Mouse (Mus musculus) neural tube, embryonic 12.5 days (tissue): ENCODE results near the gene Pafah1b3. TPM values are rescaled to one million over a fixed set of nuclear protein-coding genes. Genes with fewer than 3 reads are reported as not detected.
A peak's percentile ranks its signal among the peaks of the same experiment; 100 is the strongest.

ENCODE experiments used
- ATAC-seq: fragments of 200-750 bp; cut with Nextera tagmentation; 2 replicates; pipeline ENCODE4 v1.8.0; 2017; ENCODE audit warnings: low read depth, mild to moderate bottlenecking, moderate TSS enrichment, moderate library complexity; ENCODE audit not compliant: low FRiP score
- H3K27ac ChIP-seq: fragments of 300-500 bp; sonication (generic); 2 replicates; pipeline ENCODE4 v1.5.1; 2016
- H3K27me3 ChIP-seq: fragments of 300-500 bp; sonication (generic); replicated peaks from 2 replicates; pipeline ENCODE4 v1.6.1; 2016; ENCODE audit warnings: mild to moderate bottlenecking
- H3K36me3 ChIP-seq: fragments of 300-500 bp; sonication (generic); 2 replicates; pipeline ENCODE4 v1.6.1; 2016; ENCODE audit warnings: mild to moderate bottlenecking
- H3K4me1 ChIP-seq: fragments of 300-500 bp; sonication (generic); 2 replicates; pipeline ENCODE4 v1.6.1; 2016
- H3K4me2 ChIP-seq: fragments of 300-500 bp; sonication (generic); replicated peaks from 2 replicates; pipeline ENCODE4 v1.6.1; 2016; ENCODE audit warnings: mild to moderate bottlenecking
- H3K4me3 ChIP-seq: fragments of 300-500 bp; sonication (generic); 2 replicates; pipeline ENCODE4 v1.5.1; 2016
- H3K9ac ChIP-seq: fragments of 300-500 bp; sonication (generic); 2 replicates; pipeline ENCODE4 v1.6.1; 2016; ENCODE audit warnings: mild to moderate bottlenecking
- H3K9me3 ChIP-seq: fragments of 300-500 bp; sonication (generic); 2 replicates; pipeline ENCODE4 v1.6.1; 2016; ENCODE audit warnings: mild to moderate bottlenecking
- WGBS: fragments of 180-500 bp; shearing (Covaris S2); methylation state at CpG from one replicate; pipeline ENCODE4 v1.1.7; 2016; 5-methylcytosine and 5-hydroxymethylcytosine counted together
- polyA plus RNA-seq: library from polyadenylated mRNA; unstranded; fragments of >200 nt; fragmentation: Nextera tagmentation; extraction: Ambion mirVana; gene quantifications from 2 replicates; pipeline ENCODE4 v1.2.1, GENCODE M21; 2016

Pafah1b3 gene
- polyA plus RNA-seq, 1 experiment from 2014 or later = 400 TPM

DNA sequence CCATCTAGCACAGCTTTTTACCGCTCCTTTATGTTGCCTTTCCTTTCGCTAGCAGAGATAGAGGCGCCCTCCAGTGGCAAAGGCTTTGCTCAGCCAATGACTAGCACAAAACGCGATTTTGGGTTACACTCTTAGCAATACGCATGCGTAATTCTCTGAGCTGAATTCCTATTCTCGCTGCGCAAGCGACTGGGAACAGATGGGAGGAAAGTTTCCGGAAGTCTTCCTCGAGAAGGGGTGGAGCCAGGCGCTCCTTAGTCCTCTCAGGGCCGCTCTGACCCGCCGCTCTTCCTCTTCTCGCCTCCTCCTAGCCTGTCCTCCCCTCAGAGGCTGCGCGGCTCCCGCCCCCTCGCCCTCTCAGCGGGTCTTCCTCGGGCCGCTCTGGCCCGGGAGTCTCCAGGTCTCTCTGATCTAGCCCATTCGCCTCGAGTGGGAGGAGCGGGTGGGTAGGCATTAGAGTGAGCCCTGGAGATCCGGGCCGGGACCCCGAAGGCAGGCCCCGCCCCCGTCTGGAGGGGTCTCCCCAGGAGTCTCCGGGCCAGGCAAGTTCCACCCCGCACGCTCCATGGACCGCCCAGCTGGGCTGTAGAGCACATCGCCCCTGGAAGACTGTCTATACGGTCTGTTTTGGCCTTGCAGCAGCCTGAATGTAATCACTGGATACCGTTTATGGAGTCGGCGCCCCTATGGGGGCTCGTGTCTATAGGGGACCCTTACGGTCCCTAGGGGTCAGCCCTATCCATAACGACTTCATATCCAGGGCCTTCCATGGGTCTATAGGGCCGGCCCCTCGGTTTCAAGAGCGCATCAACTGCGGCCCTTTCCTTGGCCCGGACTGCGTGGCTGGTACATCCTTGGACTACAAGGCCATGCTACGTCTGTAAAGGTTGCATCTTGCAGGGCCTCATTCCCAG, 19.0 kb upstream of the Pafah1b3 start, which contains the start of gene Megf8:
TSS of gene Megf8 (plus strand) at position 633 of the 914 bp plus-strand sequence.
- peak within 1 kb of the TSS; percentile 92 for H3K9ac ChIP-seq
- H3K4me2 ChIP-seq = peak within 1 kb of the TSS; percentile 98
- peak within 1 kb of the TSS; percentile 62 for H3K4me3 ChIP-seq
- H3K27me3 ChIP-seq = peaks cover 41% of the 10 kb centered on the region
- H3K36me3 ChIP-seq = no peaks in the 10 kb centered on the region
- H3K9me3 ChIP-seq = no peaks in the 10 kb centered on the region
- H3K27ac ChIP-seq = peak within 1 kb of the TSS; percentile 67
- H3K4me1 ChIP-seq = peaks cover 40% of the 10 kb centered on the region
- ATAC-seq = peak; percentile 99
- under 1% methylated on average over 52 of the region's 52 CpGs for WGBS

DNA sequence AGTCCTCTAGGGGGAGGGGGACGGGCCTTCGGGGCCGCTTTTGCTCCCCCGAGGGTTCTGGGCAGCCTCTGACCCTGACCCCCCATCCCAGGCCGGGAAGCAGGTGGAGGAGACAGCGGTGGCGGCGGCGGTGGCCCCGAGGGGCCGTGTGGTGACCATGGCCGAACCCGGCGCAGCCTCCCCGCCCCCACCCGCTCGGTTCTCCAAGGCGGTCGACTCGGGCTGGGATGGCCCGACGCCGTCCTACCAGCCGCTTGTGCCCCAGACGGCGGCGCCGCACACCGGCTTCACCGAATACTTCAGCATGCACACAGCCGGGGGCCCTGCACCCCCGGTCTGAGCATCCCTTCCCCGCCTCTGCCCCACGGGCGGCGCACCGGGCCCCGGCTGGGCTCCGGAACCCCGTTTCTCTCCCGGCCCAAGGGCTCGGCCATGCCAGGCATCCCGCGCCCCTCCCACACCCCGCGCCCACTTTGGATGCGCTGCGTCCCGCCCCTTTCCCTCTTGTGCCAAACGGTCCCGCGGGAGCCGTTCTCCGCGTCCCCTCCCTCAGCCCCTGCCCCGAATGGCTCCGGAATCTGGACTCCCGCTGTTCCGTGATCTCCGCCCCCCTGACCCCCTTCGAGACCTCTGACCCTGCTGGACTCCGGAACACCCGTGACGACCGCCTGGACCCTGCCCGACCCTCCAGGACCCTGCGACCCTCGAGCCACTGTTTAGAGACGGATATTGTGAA, 17.7 kb upstream of the Pafah1b3 start:
- no peaks in the 10 kb centered on the region for H3K36me3 ChIP-seq
- peak overlapping the region; percentile 61 for H3K9ac ChIP-seq
- peaks cover 51% of the 10 kb centered on the region for H3K27me3 ChIP-seq
- no peak for ATAC-seq
- H3K9me3 ChIP-seq = no peaks in the 10 kb centered on the region
- H3K27ac ChIP-seq = no peak overlapping the region
- peak overlapping the region; percentile 98 for H3K4me2 ChIP-seq
- 1% methylated on average over 69 of the region's 69 CpGs for WGBS
- peak overlapping the region; percentile 38 for H3K4me3 ChIP-seq
- peaks cover 32% of the 10 kb centered on the region for H3K4me1 ChIP-seq

DNA sequence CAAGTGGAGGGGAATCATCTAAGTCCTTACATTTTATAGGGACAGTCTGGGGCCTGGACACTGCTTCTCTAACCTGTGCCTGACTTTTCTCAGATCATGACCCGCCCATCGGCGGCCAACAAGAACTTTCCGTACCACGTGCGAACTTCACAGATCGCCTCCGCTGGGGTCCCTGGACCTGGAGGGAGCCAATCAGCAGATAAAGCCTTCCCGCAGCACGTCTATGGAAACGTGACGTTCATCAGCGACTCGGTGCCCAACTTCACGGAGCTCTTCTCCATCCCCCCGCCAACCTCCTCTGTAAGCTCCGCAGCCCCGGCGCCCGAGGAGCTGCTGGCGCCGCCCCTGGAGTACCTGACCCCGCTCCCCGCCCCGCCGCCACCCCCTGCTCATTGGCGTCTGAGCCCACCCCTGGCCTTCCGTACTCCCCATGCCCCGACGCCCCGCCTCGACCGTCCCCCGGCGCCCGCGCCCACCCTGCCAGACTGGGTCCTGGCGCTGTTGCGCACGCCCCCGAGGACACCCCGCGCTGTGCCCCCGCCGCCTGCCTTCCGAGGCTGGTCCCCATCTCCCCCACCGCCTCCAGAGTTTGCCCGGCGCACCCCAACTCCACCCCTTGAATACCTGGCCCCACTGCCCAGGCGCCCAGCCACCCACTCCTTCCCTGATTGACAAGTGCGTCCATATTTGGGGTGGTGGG, 17.0 kb upstream of the Pafah1b3 start:
- 4% methylated on average over 51 of the region's 51 CpGs for WGBS
- no peaks in the 10 kb centered on the region for H3K36me3 ChIP-seq
- H3K9ac ChIP-seq = peak overlapping the region; percentile 61
- peak overlapping the region; percentile 98 for H3K4me2 ChIP-seq
- H3K27ac ChIP-seq = no peak overlapping the region
- no peaks in the 10 kb centered on the region for H3K9me3 ChIP-seq
- peaks cover 51% of the 10 kb centered on the region for H3K27me3 ChIP-seq
- no peak for ATAC-seq
- H3K4me1 ChIP-seq = peaks cover 32% of the 10 kb centered on the region
- H3K4me3 ChIP-seq = peak overlapping the region; percentile 38

DNA sequence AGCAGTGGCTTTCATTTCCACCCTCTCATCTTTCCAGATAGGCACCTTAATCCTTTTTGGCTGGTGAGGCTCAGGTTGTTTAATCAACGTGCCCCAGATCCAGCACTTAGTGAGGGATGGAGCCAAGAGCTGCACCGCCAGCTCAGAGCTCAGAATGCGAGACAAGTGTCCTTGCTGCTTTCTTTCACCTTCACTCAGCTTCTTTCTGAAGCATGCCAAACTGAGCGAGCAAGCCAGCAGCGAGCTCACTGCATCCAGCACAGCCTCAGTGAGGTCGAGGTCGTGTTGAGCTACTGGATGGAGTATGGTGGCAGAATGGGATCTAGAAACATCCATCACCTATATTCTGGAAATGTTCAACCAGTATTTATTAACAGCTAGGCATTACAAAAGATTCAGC, 15.5 kb upstream of the Pafah1b3 start:
- Histone ChIP-seq H3K4me3 (no peak overlapping the region), H3K9me3 (no peaks in the 10 kb centered on the region), H3K4me2 (no peak overlapping the region), H3K27me3 (peaks cover 51% of the 10 kb centered on the region), H3K27ac (no peak overlapping the region), H3K9ac (no peak overlapping the region), H3K4me1 (peaks cover 27% of the 10 kb centered on the region), H3K36me3 (no peaks in the 10 kb centered on the region)
- WGBS = 60% methylated on average over 7 of the region's 7 CpGs
- ATAC-seq = no peak

DNA sequence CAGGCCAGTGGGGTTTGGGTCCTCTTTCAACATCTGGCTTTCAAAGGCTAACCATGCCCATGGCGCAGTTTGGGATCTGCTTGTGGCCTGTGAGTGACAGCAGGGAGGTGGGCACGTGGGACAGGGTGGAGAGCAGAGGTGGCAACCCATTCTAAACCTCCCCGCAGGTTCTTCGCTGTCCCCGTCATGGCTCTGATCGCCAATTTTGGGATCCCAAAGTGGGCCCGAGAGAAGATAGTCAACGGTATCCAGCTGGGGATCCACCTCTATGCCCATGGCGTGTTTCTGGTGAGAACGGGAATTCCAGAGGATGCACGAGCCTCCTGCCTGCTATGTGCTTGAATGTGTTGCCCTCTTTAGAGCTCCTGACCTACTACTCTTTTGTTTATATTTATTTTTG, 13.4 kb upstream of the Pafah1b3 start:
- no peaks in the 10 kb centered on the region for H3K36me3 ChIP-seq
- peaks cover 15% of the 10 kb centered on the region for H3K4me1 ChIP-seq
- H3K4me3 ChIP-seq = no peak overlapping the region
- 82% methylated on average over 11 of the region's 11 CpGs for WGBS
- ATAC-seq = no peak
- H3K27ac ChIP-seq = no peak overlapping the region
- H3K4me2 ChIP-seq = no peak overlapping the region
- H3K9me3 ChIP-seq = no peaks in the 10 kb centered on the region
- peaks cover 62% of the 10 kb centered on the region for H3K27me3 ChIP-seq
- H3K9ac ChIP-seq = no peak overlapping the region

DNA sequence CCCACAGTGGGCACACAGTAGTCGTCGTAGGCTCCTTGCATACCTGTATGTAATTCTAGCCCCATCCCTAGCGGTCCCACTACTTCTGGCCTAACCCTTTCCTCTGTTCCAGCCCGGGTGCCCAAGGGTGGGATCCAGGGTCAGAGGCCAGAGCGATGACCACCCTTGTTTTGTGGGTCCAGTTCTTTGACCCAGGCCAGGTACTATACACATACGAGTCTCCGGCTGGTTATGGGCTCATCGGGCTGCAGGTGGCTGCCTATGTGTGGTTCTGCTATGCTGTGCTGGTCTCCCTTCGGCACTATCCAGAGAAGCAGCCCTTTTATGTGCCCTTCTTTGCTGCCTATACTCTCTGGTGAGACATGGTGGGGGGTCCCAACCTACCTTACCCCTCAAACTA, 11.6 kb upstream of the Pafah1b3 start:
- H3K27ac ChIP-seq = no peak overlapping the region
- H3K9me3 ChIP-seq = no peaks in the 10 kb centered on the region
- WGBS = 87% methylated on average over 9 of the region's 9 CpGs
- H3K4me3 ChIP-seq = no peak overlapping the region
- no peak for ATAC-seq
- H3K9ac ChIP-seq = no peak overlapping the region
- no peak overlapping the region for H3K4me2 ChIP-seq
- no peaks in the 10 kb centered on the region for H3K36me3 ChIP-seq
- H3K27me3 ChIP-seq = peaks cover 47% of the 10 kb centered on the region
- H3K4me1 ChIP-seq = peaks cover 2% of the 10 kb centered on the region; the same call in 1 of the 2 replicates

DNA sequence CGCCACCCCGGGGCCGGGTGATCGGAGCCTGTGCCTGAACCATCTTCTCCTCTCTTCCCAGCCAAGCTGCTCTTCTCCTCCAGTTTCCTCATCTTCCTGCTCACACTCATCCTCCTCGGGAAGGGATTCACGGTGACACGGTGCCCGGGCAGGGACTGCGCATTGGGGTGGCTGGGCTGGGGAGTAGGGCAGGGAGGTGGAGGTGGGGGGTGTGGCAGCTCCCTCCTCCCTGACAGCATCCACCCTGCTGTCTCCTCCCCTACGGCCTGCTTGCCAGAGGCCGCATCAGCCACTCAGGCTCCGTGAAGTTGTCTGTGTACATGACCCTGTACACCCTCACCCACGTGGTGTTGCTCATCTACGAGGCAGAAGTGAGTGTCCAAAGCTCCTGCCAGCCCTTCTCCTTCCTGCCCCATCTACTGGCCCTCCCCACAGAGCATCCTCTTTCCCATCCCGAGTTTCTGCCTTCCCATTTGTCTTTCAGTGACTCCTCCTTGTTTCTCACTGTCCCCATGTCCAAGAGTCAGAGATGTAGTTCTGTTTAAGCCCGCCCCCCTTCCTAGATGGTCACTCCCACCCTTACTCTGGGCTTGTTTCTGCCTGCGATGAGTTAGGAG, 11.0 kb upstream of the Pafah1b3 start:
- H3K4me2 ChIP-seq = no peak overlapping the region
- ATAC-seq = no peak
- no peak overlapping the region for H3K27ac ChIP-seq
- H3K4me3 ChIP-seq = no peak overlapping the region
- 71% methylated on average over 17 of the region's 17 CpGs for WGBS
- H3K4me1 ChIP-seq = peaks cover 2% of the 10 kb centered on the region; the same call in 1 of the 2 replicates
- H3K9me3 ChIP-seq = no peaks in the 10 kb centered on the region
- H3K9ac ChIP-seq = no peak overlapping the region
- peaks cover 41% of the 10 kb centered on the region for H3K27me3 ChIP-seq
- no peaks in the 10 kb centered on the region for H3K36me3 ChIP-seq

DNA sequence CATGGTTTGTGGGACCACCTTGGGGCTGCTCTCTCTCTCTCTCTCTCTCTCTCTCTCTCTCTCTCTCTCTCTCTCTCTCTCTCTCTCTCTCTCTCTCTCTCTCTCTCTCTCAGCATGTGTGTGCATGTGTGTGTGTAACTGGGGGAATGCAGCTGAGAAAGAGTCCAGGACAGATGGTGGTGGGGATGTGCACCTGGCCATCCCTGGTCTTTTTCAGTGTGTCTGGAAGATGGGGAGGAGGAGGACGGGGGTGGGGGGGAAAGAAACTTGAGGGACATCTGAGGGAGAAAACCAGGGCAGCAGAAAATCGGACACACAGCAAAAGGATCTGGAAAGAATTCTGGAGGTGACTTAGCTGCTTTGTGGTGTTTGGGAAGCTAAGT, 8.8 kb upstream of the Pafah1b3 start:
- peaks cover 2% of the 10 kb centered on the region; the same call in 1 of the 2 replicates for H3K4me1 ChIP-seq
- peaks cover 19% of the 10 kb centered on the region for H3K27me3 ChIP-seq
- peak overlapping the region; percentile 94 for H3K4me2 ChIP-seq
- H3K27ac ChIP-seq = no peak overlapping the region; the same call in 1 of the 2 replicates
- H3K9me3 ChIP-seq = no peaks in the 10 kb centered on the region
- H3K36me3 ChIP-seq = no peaks in the 10 kb centered on the region
- peak overlapping the region; percentile 60 for H3K4me3 ChIP-seq
- WGBS = 38% methylated on average over 2 of the region's 2 CpGs
- peak overlapping the region; percentile 77; the same call in 1 of the 2 replicates for H3K9ac ChIP-seq
- ATAC-seq = peak; percentile 52; the same call in 1 of the 2 replicates

DNA sequence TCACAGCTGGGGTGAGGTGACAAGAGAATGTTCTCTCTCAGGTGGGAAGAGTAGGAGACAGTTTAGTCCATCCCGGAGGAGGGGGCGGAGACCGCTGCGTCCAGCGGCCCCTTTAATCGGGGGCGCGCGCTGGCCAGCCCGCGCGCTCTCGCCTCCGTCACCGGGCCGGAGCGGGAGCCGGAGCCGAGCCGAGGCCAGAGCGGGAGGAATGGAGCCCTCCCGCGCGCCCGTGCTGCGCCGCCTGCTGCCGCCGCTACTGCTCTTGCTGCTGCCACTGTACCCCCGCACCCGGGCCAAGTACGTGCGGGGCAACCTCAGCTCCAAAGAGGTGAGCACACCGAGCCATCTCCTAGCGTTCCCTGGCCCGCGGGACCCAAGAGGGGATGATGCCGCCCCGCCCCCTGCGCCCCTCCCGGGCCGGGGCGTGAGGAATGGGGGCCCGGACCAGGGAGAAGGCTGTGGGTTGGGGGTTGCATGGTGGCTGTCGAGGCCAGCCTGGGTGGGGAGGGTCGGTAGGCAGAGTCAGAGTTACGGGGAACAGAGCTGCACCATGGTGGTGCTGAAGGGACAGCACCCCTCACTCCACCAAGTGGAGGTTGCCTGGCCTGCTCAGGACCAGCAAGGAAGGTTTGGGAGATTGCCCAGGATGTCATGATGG, 8.3 kb upstream of the Pafah1b3 start, which contains the start of gene Tmem145:
TSS of gene Tmem145 (plus strand) at position 151 of the 658 bp plus-strand sequence.
- H3K9ac ChIP-seq = peak within 1 kb of the TSS; percentile 77
- peaks cover 2% of the 10 kb centered on the region; the same call in 1 of the 2 replicates for H3K4me1 ChIP-seq
- H3K27ac ChIP-seq = peak within 1 kb of the TSS; percentile 42; the same call in 1 of the 2 replicates
- H3K4me2 ChIP-seq = peak within 1 kb of the TSS; percentile 94
- H3K4me3 ChIP-seq = peak within 1 kb of the TSS; percentile 60
- no peaks in the 10 kb centered on the region for H3K9me3 ChIP-seq
- no peaks in the 10 kb centered on the region for H3K36me3 ChIP-seq
- ATAC-seq = peak; percentile 76
- 0% methylated on average over 46 of the region's 47 CpGs for WGBS
- H3K27me3 ChIP-seq = peaks cover 14% of the 10 kb centered on the region

DNA sequence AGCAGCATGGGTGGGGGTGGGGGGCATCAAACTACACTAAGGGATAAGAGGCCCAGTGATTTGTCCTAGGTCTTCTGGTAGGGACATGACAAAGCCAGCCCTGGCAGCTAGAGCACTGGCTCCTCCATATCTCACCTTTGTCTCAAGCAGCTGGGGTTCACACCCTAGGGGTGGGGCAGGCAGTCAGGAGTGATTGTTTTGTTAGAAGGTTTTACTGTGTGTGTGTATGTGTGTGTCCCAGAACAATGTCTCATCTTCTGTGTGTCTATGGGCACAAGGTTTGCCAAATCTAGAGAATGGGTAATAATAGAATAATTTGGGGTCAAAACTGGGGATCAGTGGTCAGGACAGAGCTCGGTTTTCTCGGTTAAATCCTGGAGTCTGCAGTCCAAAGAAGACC, 7.7 kb upstream of the Pafah1b3 start:
- H3K27ac ChIP-seq = no peak overlapping the region
- H3K9me3 ChIP-seq = no peaks in the 10 kb centered on the region
- H3K4me3 ChIP-seq = peak overlapping the region; percentile 60
- H3K4me1 ChIP-seq = peaks cover 2% of the 10 kb centered on the region; the same call in 1 of the 2 replicates
- peak overlapping the region; percentile 94 for H3K4me2 ChIP-seq
- no peaks in the 10 kb centered on the region for H3K36me3 ChIP-seq
- 2% methylated on average over 2 of the region's 2 CpGs for WGBS
- H3K27me3 ChIP-seq = peaks cover 10% of the 10 kb centered on the region; the same call in 1 of the 2 replicates
- ATAC-seq = peak; percentile 35; the same call in 1 of the 2 replicates
- peak overlapping the region; percentile 77 for H3K9ac ChIP-seq

DNA sequence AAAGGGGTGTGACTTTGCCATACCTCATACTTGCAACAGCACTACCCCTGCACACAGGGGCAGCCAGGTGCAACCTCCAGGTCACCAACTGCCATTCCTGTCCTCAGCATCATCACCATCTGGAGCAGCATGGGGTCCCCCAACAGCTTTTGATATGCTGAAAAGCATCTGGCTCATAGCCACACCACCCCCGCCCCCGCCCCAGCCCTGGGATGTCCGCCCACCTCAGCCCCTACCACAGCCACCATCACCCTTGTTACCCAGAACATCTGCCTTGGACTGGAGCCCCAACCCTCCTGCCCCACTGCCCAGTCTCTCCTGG, 5.9 kb upstream of the Pafah1b3 start:
- Histone ChIP-seq H3K27ac (no peak overlapping the region), H3K27me3 (peaks cover 10% of the 10 kb centered on the region; the same call in 1 of the 2 replicates), H3K36me3 (no peaks in the 10 kb centered on the region), H3K4me2 (no peak overlapping the region), H3K4me1 (peaks cover 2% of the 10 kb centered on the region; the same call in 1 of the 2 replicates), H3K9ac (no peak overlapping the region), H3K9me3 (no peaks in the 10 kb centered on the region), H3K4me3 (no peak overlapping the region)
- ATAC-seq = no peak
- 82% methylated on average over 3 of the region's 3 CpGs for WGBS
